Mouse (Mus musculus) ovary, postnatal 10 days (tissue): Measurements from ENCODE around the gene Zfr.
"Not testable (repeated sequence)": the region's sequence is repeated elsewhere in the genome, so short reads cannot be mapped to it uniquely, and the experiment has no call there.

Experiments used
- DNase-seq: peaks from one replicate; pipeline ENCODE4 v3.0.0; 2022; ENCODE audit warnings: low spot score

Gene Zfr

GRCm38 (mm10) chr15:12106430-12106829 is 11.2 kb upstream of the Zfr start:
- DNase-seq = no peak

GRCm38 (mm10) chr15:12108200-12108599 is 9.4 kb upstream of the Zfr start:
- DNase-seq = no peak

- DNase-seq = not testable (repeated sequence)
Observed at GRCm38 (mm10) chr15:12108922-12109321, 8.7 kb upstream of the Zfr start.

- DNase-seq = no peak
Observed at GRCm38 (mm10) chr15:12111232-12111631, 6.4 kb upstream of the Zfr start.

GRCm38 (mm10) chr15:12113411-12113810 is 4.2 kb upstream of the Zfr start:
- DNase-seq = no peak

GRCm38 (mm10) chr15:12114546-12114945 is 3.1 kb upstream of the Zfr start:
- no peak for DNase-seq

- DNase-seq = no peak
Observed at GRCm38 (mm10) chr15:12115722-12116230, 1.9 kb upstream of the Zfr start.

GRCm38 (mm10) chr15:12118093-12118431 is 431 bp downstream of the Zfr start:
- no peak for DNase-seq

GRCm38 (mm10) chr15:12118432-12119128 is 949 bp downstream of the Zfr start:
- no peak for DNase-seq

- DNase-seq = no peak
Observed at GRCm38 (mm10) chr15:12119129-12119466, 1.5 kb downstream of the Zfr start.

- no peak for DNase-seq
Observed at GRCm38 (mm10) chr15:12124913-12125312, 7.3 kb downstream of the Zfr start.

- DNase-seq = not testable (repeated sequence)
Observed at GRCm38 (mm10) chr15:12130871-12131270, 13.2 kb downstream of the Zfr start.

- no peak for DNase-seq
Observed at GRCm38 (mm10) chr15:12134546-12134945, 16.9 kb downstream of the Zfr start.

- DNase-seq = no peak
Observed at GRCm38 (mm10) chr15:12135368-12135767, 17.7 kb downstream of the Zfr start.

- no peak for DNase-seq
Observed at GRCm38 (mm10) chr15:12136371-12136770, 18.7 kb downstream of the Zfr start.

GRCm38 (mm10) chr15:12140985-12141729 is 23.5 kb downstream of the Zfr start:
- DNase-seq = no peak

- no peak for DNase-seq
Observed at GRCm38 (mm10) chr15:12147423-12147822, 29.8 kb downstream of the Zfr start.

- DNase-seq = no peak
Observed at GRCm38 (mm10) chr15:12149501-12149900, 31.9 kb downstream of the Zfr start.

- no peak for DNase-seq
Observed at GRCm38 (mm10) chr15:12153747-12154146, 36.1 kb downstream of the Zfr start.

GRCm38 (mm10) chr15:12178126-12178525 is 60.5 kb downstream of the Zfr start:
- DNase-seq = no peak

- not testable (repeated sequence) for DNase-seq
Observed at GRCm38 (mm10) chr15:12181181-12181805, 63.7 kb downstream of the Zfr start.

GRCm38 (mm10) chr15:12193880-12194816 is 76.5 kb downstream of the Zfr start:
- DNase-seq = no peak
